Mouse (Mus musculus) heart, postnatal 0 days (tissue): ENCODE results near the gene Npcd. TPM values are rescaled to one million over a fixed set of nuclear protein-coding genes. Genes with fewer than 3 reads are reported as not detected.

Experiments used
- ATAC-seq: fragments of 200-750 bp; cut with Nextera tagmentation; 2 replicates; pipeline ENCODE4 v1.8.0; 2017; ENCODE audit warnings: low read depth, moderate number of reproducible peaks, moderate library complexity; ENCODE audit not compliant: insufficient read depth
- DNase-seq: peaks from one replicate; pipeline ENCODE4 v3.0.0-alpha.2; 2016; ENCODE audit warnings: low spot score
- H3K27ac ChIP-seq: fragments of 300-500 bp; sonication (generic); 2 replicates; pipeline ENCODE4 v1.5.1; 2014; ENCODE audit warnings: low read depth, mild to moderate bottlenecking
- H3K27me3 ChIP-seq: fragments of 300-500 bp; sonication (generic); 2 replicates; pipeline ENCODE4 v1.6.1; 2014; ENCODE audit warnings: low read length, mixed read lengths; ENCODE audit not compliant: control insufficient read depth, insufficient read depth
- H3K36me3 ChIP-seq: fragments of 300-500 bp; sonication (generic); replicated peaks from 2 replicates; pipeline ENCODE4 v1.6.1; 2014; ENCODE audit warnings: low read length, mixed read lengths; ENCODE audit not compliant: control insufficient read depth, insufficient read depth
- H3K4me1 ChIP-seq: fragments of 300-500 bp; sonication (generic); 2 replicates; pipeline ENCODE4 v1.6.1; 2014; ENCODE audit warnings: antibody characterized with exemption; ENCODE audit not compliant: control insufficient read depth, insufficient read depth
- H3K4me2 ChIP-seq: fragments of 300-500 bp; sonication (generic); 2 replicates; pipeline ENCODE4 v1.6.1; 2014; ENCODE audit warnings: low read depth, mild to moderate bottlenecking, low read length, moderate library complexity
- H3K4me3 ChIP-seq: fragments of 300-500 bp; sonication (generic); 2 replicates; pipeline ENCODE4 v1.5.1; 2014; ENCODE audit warnings: low read depth, low read length
- H3K9ac ChIP-seq: fragments of 300-500 bp; sonication (generic); replicated peaks from 2 replicates; pipeline ENCODE4 v1.6.1; 2014; ENCODE audit warnings: low read depth, low read length, mixed read lengths
- H3K9me3 ChIP-seq: fragments of 300-500 bp; sonication (generic); replicated peaks from 2 replicates; pipeline ENCODE4 v1.6.1; 2016; ENCODE audit warnings: low read length; ENCODE audit not compliant: control insufficient read depth
- CTCF ChIP-seq: IDR thresholded peaks from 2 replicates; pipeline ENCODE4 v1.5.1; 2016; ENCODE audit warnings: antibody characterized with exemption, control low read depth, low read depth
- EP300 ChIP-seq: IDR thresholded peaks from 2 replicates; pipeline ENCODE4 v1.6.1; 2016; ENCODE audit warnings: antibody characterized with exemption, low read depth
- WGBS: fragments of 180-500 bp; shearing (Covaris S2); extraction: QIAGEN DNeasy Blood & Tissue Kit; methylation state at CpG from one replicate; pipeline ENCODE4 v1.1.7; 2014; 5-methylcytosine and 5-hydroxymethylcytosine counted together
- polyA plus RNA-seq: library from polyadenylated mRNA; unstranded; fragments of >200 nt; fragmentation: Nextera tagmentation; extraction: Ambion mirVana; gene quantifications from 2 replicates; pipeline ENCODE4 v1.2.1, GENCODE M21; 2015
- total RNA-seq: library from RNA; depleted of rRNA; stranded (reverse); fragments of >200 nt; gene quantifications from 2 replicates; pipeline ENCODE4 v1.2.3, GENCODE M21; 2014; ENCODE audit warnings: low replicate concordance

The Npcd gene
- total and polyA plus RNA-seq, 2 experiments from 2014 or later = 8.7 TPM; not detected in 1

- H3K4me1 ChIP-seq = 0 out of 2 replicates have a peak, but pooled peaks cover 5% of the 10 kb centered on the region
- no peak overlapping the region for H3K27ac ChIP-seq
- H3K9me3 ChIP-seq = no peaks in the 10 kb centered on the region
- no peak overlapping the region for H3K4me2 ChIP-seq
- TF ChIP-seq EP300 = no peak
- no peak for TF ChIP-seq CTCF
- ATAC-seq (no peak), DNase-seq (no peak)
- H3K4me3 ChIP-seq = no peak overlapping the region
- no peaks in the 10 kb centered on the region for H3K27me3 ChIP-seq
- WGBS = 86% methylated on average over 4 of the region's 4 CpGs
- no peak overlapping the region for H3K9ac ChIP-seq
- no peaks in the 10 kb centered on the region for H3K36me3 ChIP-seq
These were observed 78.9 kb downstream of the Npcd start for GRCm38 (mm10) chr15:79755176-79755575.

GRCm38 (mm10) chr15:79753873-79754272 is 80.2 kb downstream of the Npcd start:
- no peak overlapping the region for H3K9ac ChIP-seq
- DNase-seq = no peak
- WGBS = 55% methylated on average over 4 of the region's 4 CpGs

GRCm38 (mm10) chr15:79753420-79753752 is 80.7 kb downstream of the Npcd start:
- H3K9me3 ChIP-seq = no peaks in the 10 kb centered on the region
- no peak for TF ChIP-seq CTCF
- TF ChIP-seq EP300 = no peak
- H3K4me1 ChIP-seq = 0 out of 2 replicates have a peak, but pooled peaks cover 5% of the 10 kb centered on the region
- 96% methylated on average over 3 of the region's 3 CpGs for WGBS
- H3K27me3 ChIP-seq = no peaks in the 10 kb centered on the region
- ATAC-seq = no peak
- no peaks in the 10 kb centered on the region for H3K36me3 ChIP-seq
- DNase-seq = no peak
- H3K4me2 ChIP-seq = no peak overlapping the region
- no peak overlapping the region for H3K27ac ChIP-seq
- H3K9ac ChIP-seq = no peak overlapping the region
- no peak overlapping the region for H3K4me3 ChIP-seq

More at GRCm38 (mm10) chr15:79753873-79754272, 80.2 kb downstream of the Npcd start:
- TF ChIP-seq CTCF (no peak), EP300 (no peak)
- Histone ChIP-seq H3K27me3 (no peaks in the 10 kb centered on the region), H3K36me3 (no peaks in the 10 kb centered on the region), H3K4me2 (no peak overlapping the region), H3K9me3 (no peaks in the 10 kb centered on the region), H3K4me3 (no peak overlapping the region), H3K27ac (no peak overlapping the region), H3K4me1 (0 out of 2 replicates have a peak, but pooled peaks cover 5% of the 10 kb centered on the region)
- ATAC-seq = no peak

GRCm38 (mm10) chr15:79752742-79753419 is 81.2 kb downstream of the Npcd start:
- no peak for TF ChIP-seq EP300
- peak; percentile 99 for TF ChIP-seq CTCF
- ATAC-seq (peak; percentile 58), DNase-seq (peak; percentile 62)
- no peaks in the 10 kb centered on the region for H3K9me3 ChIP-seq
- H3K36me3 ChIP-seq = no peaks in the 10 kb centered on the region
- H3K27me3 ChIP-seq = no peaks in the 10 kb centered on the region
- no peak overlapping the region for H3K27ac ChIP-seq
- 0 out of 2 replicates have a peak, but pooled peaks cover 5% of the 10 kb centered on the region for H3K4me1 ChIP-seq
- no peak overlapping the region for H3K9ac ChIP-seq
- WGBS = 19% methylated on average over 11 of the region's 11 CpGs
- H3K4me2 ChIP-seq = no peak overlapping the region
- H3K4me3 ChIP-seq = no peak overlapping the region

- Histone ChIP-seq H3K4me3 (no peak overlapping the region), H3K9ac (no peak overlapping the region), H3K9me3 (no peaks in the 10 kb centered on the region), H3K4me2 (no peak overlapping the region), H3K4me1 (0 out of 2 replicates have a peak, but pooled peaks cover 5% of the 10 kb centered on the region), H3K36me3 (no peaks in the 10 kb centered on the region), H3K27ac (no peak overlapping the region; the same call in 1 of the 2 replicates), H3K27me3 (no peaks in the 10 kb centered on the region)
- WGBS = 72% methylated on average over 17 of the region's 17 CpGs
- ATAC-seq (no peak), DNase-seq (no peak)
- TF ChIP-seq EP300 = no peak
These were observed 82.3 kb downstream of the Npcd start for GRCm38 (mm10) chr15:79751772-79752171.

GRCm38 (mm10) chr15:79750266-79750665 is 83.8 kb downstream of the Npcd start:
- ATAC-seq = no peak
- 82% methylated on average over 8 of the region's 8 CpGs for WGBS
- H3K4me2 ChIP-seq = no peak overlapping the region

More at GRCm38 (mm10) chr15:79750266-79750665, 83.8 kb downstream of the Npcd start:
- H3K4me3 ChIP-seq = no peak overlapping the region
- H3K9me3 ChIP-seq = no peaks in the 10 kb centered on the region
- H3K4me1 ChIP-seq = no peaks in the 10 kb centered on the region
- no peaks in the 10 kb centered on the region; the same call in 1 of the 2 replicates for H3K36me3 ChIP-seq
- no peak overlapping the region for H3K27ac ChIP-seq
- no peak for TF ChIP-seq EP300
- TF ChIP-seq CTCF = no peak
- no peak for DNase-seq
- no peaks in the 10 kb centered on the region for H3K27me3 ChIP-seq
- no peak overlapping the region for H3K9ac ChIP-seq
